Mouse (Mus musculus) brown adipose tissue, adult 24 weeks (tissue): Measurements from ENCODE around the gene Aste1. TPM values are rescaled to one million over a fixed set of nuclear protein-coding genes. Genes with fewer than 3 reads are reported as not detected.

Experiments
- H3K27ac ChIP-seq: fragments of 200-500 bp; replicated peaks from 2 replicates; pipeline ENCODE4 v1.5.1; 2012; ENCODE audit warnings: low read depth, mild to moderate bottlenecking, low read length
- H3K4me1 ChIP-seq: fragments of 200-500 bp; 2 replicates; pipeline ENCODE4 v1.6.1; 2012; ENCODE audit warnings: low read length, mixed read lengths; ENCODE audit not compliant: control insufficient read depth, insufficient read depth, insufficient read length
- H3K4me3 ChIP-seq: fragments of 200-500 bp; 2 replicates; pipeline ENCODE4 v1.5.1; 2012; ENCODE audit warnings: low read depth, mild to moderate bottlenecking, low read length, moderate library complexity; ENCODE audit not compliant: insufficient read depth
- polyA plus RNA-seq: library from polyadenylated mRNA; stranded (reverse); fragments of >200 nt; gene quantifications from 2 replicates; pipeline ENCODE4 v1.2.4, GENCODE M21; 2012; ENCODE audit not compliant: missing spikeins, insufficient read depth, insufficient read length

Aste1 gene
- 7.3 and 11.8 TPM in 2 replicates for polyA plus RNA-seq

DNA sequence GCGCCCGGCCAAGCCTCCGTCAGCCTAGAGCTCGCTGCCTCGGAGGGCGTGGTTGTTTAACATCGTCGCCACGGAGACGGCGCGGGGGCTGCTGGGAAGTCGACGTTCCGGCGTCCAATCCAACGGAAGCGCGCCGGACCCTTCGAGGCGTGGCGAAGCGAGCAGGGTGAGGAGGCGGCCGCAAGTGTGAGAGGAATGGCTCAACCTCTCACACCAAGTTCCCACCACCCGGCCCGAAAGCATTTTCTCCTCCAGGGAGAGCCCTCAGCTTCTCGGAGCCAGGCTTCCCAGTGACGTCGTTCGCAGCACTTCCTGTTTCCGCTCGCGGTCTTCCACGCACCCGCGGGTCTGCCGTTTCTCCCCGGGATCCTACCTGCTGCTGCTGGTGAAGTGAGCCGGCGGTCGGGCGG lies at the start of gene Aste1, which contains the start of gene Nek11:
Aste1 (plus strand) TSS at position 175 of the 410 bp plus-strand sequence.
Nek11 (minus strand) TSS at position 307 of the 410 bp plus-strand sequence.
- H3K4me1 ChIP-seq = peaks cover 7% of the 10 kb centered on the region; the same call in 1 of the 2 replicates
- peak within 1 kb of the TSS; percentile 90 for H3K4me3 ChIP-seq
- H3K27ac ChIP-seq = peak within 1 kb of the TSS; percentile 90

DNA sequence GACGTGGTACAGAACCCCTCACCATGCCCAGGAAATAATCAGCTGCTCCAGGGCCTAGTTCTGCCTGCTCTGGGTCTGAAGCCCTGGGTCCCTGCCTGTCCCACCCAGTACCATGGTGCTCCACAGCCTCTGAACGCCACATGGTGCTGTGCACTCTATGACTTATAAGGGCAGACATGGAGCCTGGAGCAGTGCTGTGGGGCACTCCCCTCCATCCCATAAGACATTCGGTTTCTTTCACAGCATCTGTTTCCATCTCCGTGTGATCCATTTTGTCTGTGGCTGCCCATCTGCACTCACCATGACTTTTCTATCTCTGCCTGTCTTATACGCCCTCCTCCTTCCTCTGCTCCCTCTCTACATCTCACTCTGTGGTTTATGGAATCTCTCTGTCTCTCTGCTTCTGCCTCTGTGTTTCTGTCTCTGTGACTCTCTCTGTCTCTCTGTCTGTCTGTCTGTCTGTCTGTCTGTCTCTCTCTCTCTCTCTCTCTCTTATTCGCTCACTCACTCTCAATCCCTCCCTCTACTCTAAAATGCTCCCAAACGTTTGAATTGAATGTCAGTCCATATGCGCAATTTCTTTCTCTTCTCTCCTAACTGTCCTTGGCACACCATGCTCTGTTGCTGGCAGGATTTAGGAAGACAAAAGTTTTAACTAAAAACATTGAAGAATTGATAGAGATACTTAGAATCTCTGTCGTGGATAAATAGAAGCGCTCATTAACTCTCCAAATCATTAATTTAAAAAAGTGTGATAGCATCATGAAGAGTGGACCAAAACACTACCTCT lies 46.8 kb upstream of the Aste1 start:
- H3K4me3 ChIP-seq = no peak overlapping the region
- H3K4me1 ChIP-seq = no peaks in the 10 kb centered on the region
- H3K27ac ChIP-seq = no peak overlapping the region

DNA sequence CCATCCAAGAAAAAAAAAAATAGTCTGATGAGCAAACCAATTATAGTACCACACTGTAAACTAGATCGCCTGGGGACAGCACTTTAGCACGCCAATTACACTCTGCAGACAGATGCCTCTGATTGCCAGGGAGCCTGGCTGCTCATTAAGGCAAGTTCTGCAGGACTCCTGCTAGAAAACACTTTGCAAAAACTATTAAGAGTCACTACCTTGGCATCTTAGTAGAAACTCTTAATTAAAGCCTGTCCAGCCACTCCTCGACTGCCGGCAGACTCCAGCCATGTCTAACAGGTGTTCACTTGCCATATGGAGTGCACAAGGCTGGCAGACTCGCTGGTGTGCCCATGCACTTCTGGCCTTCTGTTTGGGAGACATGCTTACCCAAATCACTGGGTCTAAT lies 46.2 kb upstream of the Aste1 start:
- H3K27ac ChIP-seq = no peak overlapping the region
- no peaks in the 10 kb centered on the region for H3K4me1 ChIP-seq
- H3K4me3 ChIP-seq = no peak overlapping the region

DNA sequence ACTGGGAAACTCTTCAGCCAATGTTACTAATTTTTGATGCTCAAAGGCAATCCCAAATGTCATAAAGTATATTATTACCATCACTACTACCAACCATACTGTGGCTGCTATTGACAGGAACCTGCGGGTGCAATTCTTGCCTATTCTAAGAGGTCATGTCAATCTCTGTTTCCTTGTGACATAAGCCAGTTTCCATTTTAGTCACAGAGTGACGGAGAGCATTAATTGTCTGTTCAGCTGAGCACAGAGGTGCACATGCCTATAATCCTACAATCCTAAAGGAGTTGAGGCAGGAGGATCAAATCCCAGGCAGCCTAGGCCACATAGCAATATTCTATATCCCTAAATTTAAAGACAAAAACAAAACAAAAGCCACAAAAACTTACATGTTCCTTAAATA lies 33.0 kb upstream of the Aste1 start:
- Histone ChIP-seq H3K27ac (no peak overlapping the region), H3K4me3 (no peak overlapping the region), H3K4me1 (no peaks in the 10 kb centered on the region)

DNA sequence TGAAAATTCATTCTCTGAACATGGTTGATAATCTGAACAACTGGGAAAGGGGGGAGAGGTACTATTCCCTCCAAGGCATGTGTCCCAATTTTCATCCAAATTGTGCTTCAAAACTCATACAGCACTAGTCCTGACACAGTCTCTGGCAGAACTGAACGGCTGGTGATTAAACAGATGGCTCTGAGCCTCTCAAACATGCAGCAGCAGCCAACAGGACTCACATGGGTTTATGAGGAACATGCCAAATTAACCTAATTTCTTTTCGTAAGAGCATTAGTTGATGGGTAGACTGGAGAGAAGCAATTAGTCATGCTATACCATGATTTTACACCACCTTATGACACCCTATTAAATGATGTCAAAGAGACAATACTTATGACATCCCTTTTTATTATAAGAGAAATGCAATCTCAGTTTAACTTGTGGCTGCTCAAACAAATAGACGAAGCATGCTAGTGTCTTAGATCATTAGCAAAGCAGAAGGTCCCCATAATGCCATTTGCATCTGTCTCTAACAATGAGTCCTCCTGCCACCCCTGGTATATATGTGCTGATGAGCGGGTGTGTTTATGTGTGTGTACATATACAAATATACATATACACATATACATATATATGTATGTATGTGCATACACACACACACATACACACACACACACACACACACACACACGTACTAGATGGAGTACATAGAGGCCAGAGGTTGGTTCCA lies 31.5 kb upstream of the Aste1 start:
- H3K4me1 ChIP-seq = no peaks in the 10 kb centered on the region
- no peak overlapping the region for H3K27ac ChIP-seq
- H3K4me3 ChIP-seq = no peak overlapping the region

DNA sequence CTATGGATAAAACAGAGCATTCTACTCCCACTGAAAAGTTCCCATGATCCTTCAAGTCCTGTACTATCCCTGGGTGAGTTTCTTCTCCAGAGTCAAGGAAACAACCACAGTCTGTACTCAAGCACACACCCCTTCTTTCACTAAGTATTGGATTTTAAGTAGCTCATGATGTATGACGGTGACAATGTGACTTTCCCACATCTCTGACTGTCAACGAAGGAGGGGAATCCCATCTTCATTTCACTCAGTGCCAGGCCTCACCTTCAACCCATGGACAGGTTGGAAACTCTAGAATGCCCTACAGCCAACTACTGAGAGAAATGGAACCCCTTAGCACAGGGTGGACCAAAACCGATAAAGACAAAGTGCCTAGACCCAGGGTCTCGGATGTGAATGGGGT lies 29.0 kb upstream of the Aste1 start:
- Histone ChIP-seq H3K4me1 (no peaks in the 10 kb centered on the region), H3K4me3 (no peak overlapping the region), H3K27ac (no peak overlapping the region)

DNA sequence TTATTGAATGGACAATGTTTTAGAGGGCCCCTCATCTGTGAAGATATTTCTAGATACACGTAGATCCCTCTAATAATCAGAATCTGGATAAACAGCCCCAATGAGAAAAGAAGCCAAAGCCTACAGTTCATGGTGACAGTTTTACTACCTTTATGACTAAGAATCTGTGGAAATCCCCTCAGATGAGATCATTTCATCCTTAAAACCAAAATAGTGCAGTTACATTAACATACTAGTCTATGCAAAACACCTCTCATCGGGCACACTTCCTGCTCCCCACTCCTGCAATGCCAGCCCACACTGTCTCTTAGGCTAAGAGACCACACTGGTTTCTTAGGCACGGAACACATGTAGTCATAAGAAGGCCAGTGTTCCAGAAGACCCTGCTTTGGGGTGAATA lies 26.6 kb upstream of the Aste1 start:
- no peak overlapping the region for H3K27ac ChIP-seq
- H3K4me1 ChIP-seq = no peaks in the 10 kb centered on the region
- no peak overlapping the region for H3K4me3 ChIP-seq

DNA sequence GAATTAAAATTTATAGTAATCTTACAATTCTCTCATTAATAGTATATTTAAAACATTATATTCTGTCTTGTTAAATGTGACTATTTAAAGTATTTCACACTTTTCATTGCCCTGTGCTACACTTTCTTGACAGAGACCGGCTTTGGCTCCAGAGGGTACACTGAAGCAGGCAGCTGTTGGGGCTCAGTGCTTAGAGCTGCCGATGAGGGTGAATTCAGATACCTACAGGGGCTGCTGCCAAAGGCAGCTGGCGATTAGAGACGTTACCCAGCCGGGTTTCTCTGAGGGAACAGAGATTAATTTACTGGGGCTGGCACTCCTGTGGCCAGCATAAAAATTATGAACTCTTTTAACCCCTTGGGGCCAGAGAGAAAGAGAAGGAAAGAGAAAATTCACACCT lies 20.8 kb upstream of the Aste1 start:
- Histone ChIP-seq H3K4me1 (no peaks in the 10 kb centered on the region), H3K4me3 (no peak overlapping the region), H3K27ac (no peak overlapping the region)

DNA sequence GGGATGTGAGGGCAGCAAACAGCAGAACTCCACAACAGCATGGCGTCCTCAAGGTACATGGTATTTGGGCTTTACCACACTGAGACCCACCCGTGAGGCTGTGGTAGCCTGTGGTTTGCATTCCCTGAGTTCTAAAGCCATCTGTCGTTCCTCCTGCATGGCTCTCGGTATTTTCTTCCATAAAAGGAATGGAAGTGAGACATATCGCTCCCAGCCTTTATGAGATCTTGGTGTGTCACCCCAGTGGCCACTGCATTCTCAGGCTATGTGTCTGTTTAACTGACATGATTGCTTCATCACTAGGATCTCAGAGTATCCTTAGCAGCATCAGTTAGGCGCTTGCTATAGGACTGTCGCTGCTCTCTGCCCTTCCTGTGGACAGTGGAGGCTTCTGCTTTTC lies 18.8 kb upstream of the Aste1 start:
- no peaks in the 10 kb centered on the region for H3K4me1 ChIP-seq
- no peak overlapping the region for H3K27ac ChIP-seq
- H3K4me3 ChIP-seq = no peak overlapping the region

DNA sequence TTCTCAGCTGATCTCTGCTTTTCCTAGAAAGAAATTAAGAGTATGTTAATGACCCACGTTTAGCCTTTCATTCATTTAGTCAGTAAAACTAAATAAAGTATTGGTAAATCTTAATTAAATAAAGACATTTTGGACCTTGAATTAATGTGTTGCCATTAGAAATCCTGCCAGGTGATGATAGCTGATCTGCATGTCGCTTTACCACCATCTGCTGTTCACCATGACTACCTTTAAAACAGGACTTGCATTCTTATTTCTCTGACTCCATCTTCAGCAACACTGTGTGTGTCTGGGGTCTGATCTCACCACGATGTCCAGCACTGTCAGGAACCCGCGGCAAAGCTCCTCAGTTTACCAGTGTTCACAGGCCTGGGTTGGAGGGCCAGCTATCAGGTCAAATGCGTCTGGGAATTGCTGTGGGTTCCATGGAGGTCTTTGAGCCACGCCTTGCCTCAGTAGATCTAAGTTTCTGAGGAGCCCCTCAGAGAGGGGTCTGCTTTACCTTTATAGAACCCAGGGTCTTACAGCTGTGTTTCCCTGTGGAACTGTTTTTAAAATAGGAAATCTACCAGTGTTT lies 18.1 kb upstream of the Aste1 start:
- no peak overlapping the region for H3K27ac ChIP-seq
- no peaks in the 10 kb centered on the region for H3K4me1 ChIP-seq
- H3K4me3 ChIP-seq = no peak overlapping the region

DNA sequence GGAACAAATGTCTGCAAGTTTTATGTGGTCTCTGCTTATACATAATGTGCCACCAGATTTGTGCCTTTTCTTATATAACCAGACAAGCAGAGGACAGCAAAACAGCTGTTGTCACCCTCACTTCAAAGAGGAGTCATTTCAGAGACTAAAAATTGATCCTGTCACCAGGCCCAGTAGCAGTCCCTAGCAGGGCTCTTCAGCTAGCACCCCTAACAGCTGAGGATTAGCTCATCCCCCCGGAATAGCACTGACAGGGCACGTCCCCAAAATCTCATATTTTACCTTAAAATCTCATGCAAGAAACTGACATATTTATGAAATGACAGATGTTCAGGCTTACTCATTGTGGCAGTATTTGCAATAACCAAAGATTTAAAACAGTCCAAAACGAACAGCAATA lies 17.6 kb upstream of the Aste1 start:
- no peak overlapping the region for H3K27ac ChIP-seq

DNA sequence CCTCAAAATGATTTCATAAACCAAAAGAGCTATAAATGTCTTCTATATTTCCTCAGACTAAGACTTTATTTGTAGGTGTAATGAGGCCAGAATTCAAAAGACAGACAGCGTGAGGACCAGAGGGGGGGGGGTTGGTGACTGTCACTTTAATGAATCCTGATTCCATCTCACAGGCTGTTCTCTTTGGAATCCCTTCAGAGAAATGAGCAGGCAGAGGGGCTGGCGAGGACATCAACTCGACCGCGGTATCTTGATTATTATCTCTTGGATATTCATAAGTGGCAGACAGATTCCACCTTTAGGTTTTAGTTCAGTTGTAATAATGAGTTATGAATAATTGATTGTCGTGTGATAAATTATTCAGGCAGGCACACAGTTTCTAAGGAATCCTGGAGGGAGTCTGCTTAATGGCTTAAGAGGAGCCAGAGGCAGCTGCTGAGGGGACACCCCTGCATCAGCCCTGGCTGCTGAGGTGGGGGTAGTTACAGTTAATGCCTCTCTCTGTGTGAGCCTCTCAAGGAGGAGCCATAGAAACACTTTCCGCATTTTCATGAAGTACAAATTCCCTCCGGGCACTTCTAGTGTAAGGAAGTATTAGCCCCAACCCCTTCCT lies 15.6 kb upstream of the Aste1 start:
- H3K4me1 ChIP-seq = no peaks in the 10 kb centered on the region
- H3K27ac ChIP-seq = no peak overlapping the region

More for the DNA sequence above, 17.6 kb upstream of the Aste1 start:
- no peaks in the 10 kb centered on the region for H3K4me1 ChIP-seq
- H3K4me3 ChIP-seq = no peak overlapping the region

DNA sequence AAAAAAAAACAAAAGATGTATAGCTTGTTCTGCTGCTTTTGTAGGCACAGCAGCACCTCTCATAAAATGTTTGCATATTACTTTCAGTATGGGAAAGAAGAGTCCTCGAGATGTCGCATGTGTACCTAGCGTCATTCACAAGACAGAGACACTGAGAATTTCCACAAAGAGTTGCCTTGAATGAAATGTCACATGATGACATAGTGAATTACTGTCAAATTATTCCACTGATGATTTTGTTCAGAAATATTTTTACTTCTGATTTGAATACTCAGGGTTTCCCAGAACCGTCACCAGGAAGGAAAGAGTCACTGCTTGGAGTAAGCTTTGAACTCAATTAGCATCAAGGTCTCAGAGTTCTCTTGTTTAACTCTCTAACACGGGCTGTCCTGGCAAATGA lies 7.8 kb upstream of the Aste1 start:
- Histone ChIP-seq H3K4me3 (no peak overlapping the region), H3K4me1 (no peaks in the 10 kb centered on the region), H3K27ac (no peak overlapping the region)

More for the DNA sequence above, 15.6 kb upstream of the Aste1 start:
- H3K4me3 ChIP-seq = no peak overlapping the region

DNA sequence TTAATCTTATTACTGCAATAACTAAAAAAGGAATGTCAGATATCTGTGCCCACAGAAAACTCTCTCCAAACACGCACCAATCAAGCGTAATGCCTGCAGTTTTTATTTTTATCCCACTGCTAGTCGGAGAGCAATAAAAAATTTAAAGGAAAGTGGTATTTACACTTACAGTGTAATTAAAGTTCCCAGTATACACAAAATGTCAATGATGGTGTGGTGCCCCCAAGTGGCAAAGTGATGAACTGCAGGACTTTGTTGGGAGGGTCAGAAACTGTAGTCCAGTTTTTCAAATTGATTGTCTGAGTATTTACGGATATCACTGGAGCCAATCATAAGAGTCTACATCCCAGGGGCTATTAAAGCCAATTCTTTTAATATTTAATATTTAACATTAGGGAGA lies 5.9 kb upstream of the Aste1 start:
- H3K4me1 ChIP-seq = no peaks in the 10 kb centered on the region
- no peak overlapping the region for H3K27ac ChIP-seq
- no peak overlapping the region for H3K4me3 ChIP-seq

DNA sequence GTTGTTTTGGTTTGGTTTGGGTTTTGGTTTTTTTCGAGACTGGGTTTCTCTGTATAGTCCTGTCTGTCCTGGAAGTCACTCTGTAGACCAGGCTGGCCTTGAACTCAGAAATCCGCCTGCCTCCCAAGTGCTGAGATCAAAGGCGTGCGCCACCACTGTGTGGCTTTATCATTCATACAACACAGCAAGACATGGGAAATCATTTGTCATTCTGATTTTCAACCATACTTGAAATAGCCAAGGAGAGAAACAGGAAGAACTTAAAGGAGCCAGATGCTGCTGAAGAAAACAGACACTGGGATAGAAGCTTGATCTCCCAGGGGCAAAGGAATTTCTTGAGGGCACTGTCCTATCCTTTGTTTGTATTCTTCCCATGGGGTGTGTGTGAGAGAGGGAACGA lies 4.6 kb upstream of the Aste1 start:
- Histone ChIP-seq H3K27ac (no peak overlapping the region), H3K4me3 (no peak overlapping the region), H3K4me1 (no peaks in the 10 kb centered on the region)
